Mouse (Mus musculus) retina, postnatal 7 days (tissue): ENCODE results near the gene Mgmt.
A peak's percentile ranks its signal among the peaks of the same experiment; 100 is the strongest.

ENCODE experiments used
- DNase-seq: peaks from one replicate; pipeline ENCODE4 v3.0.0-alpha.2; 2012; ENCODE audit warnings: low read depth, low spot score

Gene Mgmt

GRCm38 (mm10) chr7:136894106-136894986 is at the start of gene Mgmt:
Gene Mgmt (plus strand): TSS chr7:136894614.
- peak; percentile 34 for DNase-seq

GRCm38 (mm10) chr7:136844835-136845234 is 49.6 kb upstream of the Mgmt start:
- no peak for DNase-seq

- no peak for DNase-seq
Measured at GRCm38 (mm10) chr7:136845321-136845720, 49.1 kb upstream of the Mgmt start.

GRCm38 (mm10) chr7:136846086-136846620 is 48.3 kb upstream of the Mgmt start:
- no peak for DNase-seq

GRCm38 (mm10) chr7:136847601-136848000 is 46.8 kb upstream of the Mgmt start:
- DNase-seq: no peak

- no peak for DNase-seq
Measured at GRCm38 (mm10) chr7:136848761-136849160, 45.7 kb upstream of the Mgmt start.

GRCm38 (mm10) chr7:136849811-136850210 is 44.6 kb upstream of the Mgmt start:
- no peak for DNase-seq

GRCm38 (mm10) chr7:136850339-136850738 is 44.1 kb upstream of the Mgmt start:
- no peak for DNase-seq

GRCm38 (mm10) chr7:136851946-136852345 is 42.5 kb upstream of the Mgmt start:
- DNase-seq: no peak

GRCm38 (mm10) chr7:136852721-136853120 is 41.7 kb upstream of the Mgmt start:
- DNase-seq: no peak

- DNase-seq: no peak
Measured at GRCm38 (mm10) chr7:136864677-136865463, 29.5 kb upstream of the Mgmt start.

- DNase-seq: no peak
Measured at GRCm38 (mm10) chr7:136865876-136866275, 28.5 kb upstream of the Mgmt start.

- no peak for DNase-seq
Measured at GRCm38 (mm10) chr7:136866535-136866934, 27.9 kb upstream of the Mgmt start.

- no peak for DNase-seq
Measured at GRCm38 (mm10) chr7:136871535-136871934, 22.9 kb upstream of the Mgmt start.

- no peak for DNase-seq
Measured at GRCm38 (mm10) chr7:136872059-136872458, 22.4 kb upstream of the Mgmt start.

GRCm38 (mm10) chr7:136874396-136874795 is 20.0 kb upstream of the Mgmt start:
- no peak for DNase-seq

- no peak for DNase-seq
Measured at GRCm38 (mm10) chr7:136880386-136880785, 14.0 kb upstream of the Mgmt start.

GRCm38 (mm10) chr7:136888161-136888560 is 6.3 kb upstream of the Mgmt start:
- DNase-seq: no peak

- no peak for DNase-seq
Measured at GRCm38 (mm10) chr7:136895356-136895755, 942 bp downstream of the Mgmt start.

GRCm38 (mm10) chr7:136895851-136896250 is 1.4 kb downstream of the Mgmt start:
- no peak for DNase-seq

GRCm38 (mm10) chr7:136897481-136897880 is 3.1 kb downstream of the Mgmt start:
- no peak for DNase-seq

GRCm38 (mm10) chr7:136898005-136898404 is 3.6 kb downstream of the Mgmt start:
- no peak for DNase-seq
